Mouse (Mus musculus): Measurements from ENCODE around the gene Bcl11a.

GRCm38 (mm10) chr11:24123991-24124390 lies 46.1 kb downstream of the Bcl11a start:
- no peak for TF ChIP-seq HCFC1 (IDR thresholded peaks at IDR 0.05; ENCODE audit: borderline replicate concordance, insufficient read depth, low read length)
- TF ChIP-seq MAFK (IDR thresholded peaks at IDR 0.05; ENCODE audit: insufficient read depth, low read depth, low read length): no peak
- no peak for TF ChIP-seq CHD2 (IDR thresholded peaks at IDR 0.05; ENCODE audit: low read depth, low read length)
- no peak for TF ChIP-seq ZC3H11A (IDR thresholded peaks at IDR 0.05; ENCODE audit: borderline replicate concordance, low read depth, low read length)
- TF ChIP-seq ZNF384 (IDR thresholded peaks at IDR 0.05; ENCODE audit: low read depth, low read length): no peak

All from ES-E14 (cell line).